Mouse (Mus musculus) kidney, postnatal 0 days (tissue): ENCODE data around the gene Zbtb40. TPM values are rescaled to one million over a fixed set of nuclear protein-coding genes. Genes with fewer than 3 reads are reported as not detected.

Experiments used
- ATAC-seq: fragments of 200-750 bp; cut with Nextera tagmentation; replicated peaks from 2 replicates; pipeline ENCODE4 v1.8.0; 2017; ENCODE audit warnings: low read depth, moderate number of reproducible peaks, moderate TSS enrichment, moderate library complexity; ENCODE audit not compliant: low FRiP score
- DNase-seq: peaks from one replicate; pipeline ENCODE4 v3.0.0-alpha.2; 2016; ENCODE audit warnings: low spot score
- H3K27ac ChIP-seq: fragments of 300-500 bp; sonication (generic); 2 replicates; pipeline ENCODE4 v1.5.1; 2014; ENCODE audit warnings: mild to moderate bottlenecking
- H3K27me3 ChIP-seq: fragments of 300-500 bp; sonication (generic); 2 replicates; pipeline ENCODE4 v1.6.1; 2014; ENCODE audit warnings: low read length, mixed read lengths; ENCODE audit not compliant: insufficient read depth
- H3K36me3 ChIP-seq: fragments of 300-500 bp; sonication (generic); 2 replicates; pipeline ENCODE4 v1.6.1; 2014; ENCODE audit warnings: low read length, mixed read lengths; ENCODE audit not compliant: insufficient read depth
- H3K4me1 ChIP-seq: fragments of 300-500 bp; sonication (generic); replicated peaks from 2 replicates; pipeline ENCODE4 v1.6.1; 2014; ENCODE audit warnings: antibody characterized with exemption, low read length, mixed read lengths; ENCODE audit not compliant: insufficient read depth
- H3K4me2 ChIP-seq: fragments of 300-500 bp; sonication (generic); 2 replicates; pipeline ENCODE4 v1.6.1; 2014; ENCODE audit warnings: mild to moderate bottlenecking, low read length, moderate library complexity, mixed read lengths
- H3K4me3 ChIP-seq: fragments of 300-500 bp; sonication (generic); replicated peaks from 2 replicates; pipeline ENCODE4 v1.5.1; 2014; ENCODE audit warnings: low read depth, low read length
- H3K9ac ChIP-seq: fragments of 300-500 bp; sonication (generic); 2 replicates; pipeline ENCODE4 v1.6.1; 2014; ENCODE audit warnings: low read depth, low read length
- H3K9me3 ChIP-seq: fragments of 300-500 bp; sonication (generic); replicated peaks from 2 replicates; pipeline ENCODE4 v1.6.1; 2016; ENCODE audit warnings: low read length, inconsistent platforms, mixed read lengths
- CTCF ChIP-seq: IDR thresholded peaks from 2 replicates; pipeline ENCODE4 v1.5.1; 2016; ENCODE audit warnings: antibody characterized with exemption, low read depth, mild to moderate bottlenecking, moderate library complexity
- WGBS: fragments of 180-500 bp; shearing (Covaris S2); extraction: QIAGEN DNeasy Blood & Tissue Kit; methylation state at CpG from one replicate; pipeline ENCODE4 v1.1.7; 2014; 5-methylcytosine and 5-hydroxymethylcytosine counted together
- polyA plus RNA-seq: library from polyadenylated mRNA; unstranded; fragments of >200 nt; fragmentation: Nextera tagmentation; extraction: Ambion mirVana; gene quantifications from 2 replicates; pipeline ENCODE4 v1.2.1, GENCODE M21; 2015

The Zbtb40 gene
- polyA plus RNA-seq, 1 experiment from 2014 or later = 1.8 TPM

DNA sequence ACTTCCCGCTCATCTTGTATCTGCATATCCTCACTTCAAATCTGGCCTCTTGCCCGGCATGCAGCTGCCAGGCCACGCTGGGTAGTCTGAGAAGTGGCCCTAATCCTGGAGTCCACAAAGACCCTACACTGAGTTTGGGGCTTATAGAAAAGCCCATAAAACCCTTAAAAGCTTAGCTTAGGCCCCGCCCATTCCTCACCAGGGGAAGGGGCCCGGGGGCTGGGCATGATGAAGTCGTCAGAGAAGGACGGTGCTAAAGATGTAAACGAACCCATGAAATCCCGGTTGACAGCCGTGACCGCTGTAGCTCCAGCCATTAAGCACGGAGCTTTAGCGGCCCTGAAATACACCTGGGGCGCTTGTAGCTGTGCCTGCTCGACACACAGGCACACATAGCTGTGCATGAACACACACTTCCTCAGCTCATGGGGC lies 83.6 kb downstream of the Zbtb40 start:
- Histone ChIP-seq H3K9ac (no peak overlapping the region), H3K4me1 (no peaks in the 10 kb centered on the region), H3K36me3 (no peaks in the 10 kb centered on the region), H3K27me3 (peaks cover 25% of the 10 kb centered on the region), H3K27ac (no peak overlapping the region), H3K9me3 (no peaks in the 10 kb centered on the region), H3K4me3 (no peak overlapping the region), H3K4me2 (no peak overlapping the region)
- 27% methylated on average over 15 of the region's 15 CpGs for WGBS
- no peak for TF ChIP-seq CTCF
- no peak for ATAC-seq
- no peak for DNase-seq

DNA sequence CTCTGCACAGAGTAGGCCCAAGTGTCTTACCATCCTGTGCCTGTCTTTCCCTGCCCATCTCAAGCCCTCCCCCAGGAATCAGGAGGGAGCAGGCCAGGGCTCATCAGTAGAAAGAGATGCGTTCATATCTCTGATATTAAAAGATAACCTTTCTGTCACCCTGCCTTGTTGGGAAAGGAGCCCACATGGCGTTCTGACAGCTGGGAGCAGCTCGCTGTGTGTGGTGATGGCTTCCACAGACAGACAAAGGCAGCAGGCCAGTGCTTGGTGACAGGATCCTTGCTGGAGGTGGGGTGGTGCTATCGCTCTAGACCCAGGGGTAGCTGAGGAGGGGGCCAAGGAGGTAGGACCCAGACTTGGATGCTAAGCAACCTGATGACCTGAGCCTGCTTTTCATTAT lies 86.2 kb downstream of the Zbtb40 start:
- H3K27me3 ChIP-seq = peaks cover 24% of the 10 kb centered on the region
- H3K4me1 ChIP-seq = no peaks in the 10 kb centered on the region

DNA sequence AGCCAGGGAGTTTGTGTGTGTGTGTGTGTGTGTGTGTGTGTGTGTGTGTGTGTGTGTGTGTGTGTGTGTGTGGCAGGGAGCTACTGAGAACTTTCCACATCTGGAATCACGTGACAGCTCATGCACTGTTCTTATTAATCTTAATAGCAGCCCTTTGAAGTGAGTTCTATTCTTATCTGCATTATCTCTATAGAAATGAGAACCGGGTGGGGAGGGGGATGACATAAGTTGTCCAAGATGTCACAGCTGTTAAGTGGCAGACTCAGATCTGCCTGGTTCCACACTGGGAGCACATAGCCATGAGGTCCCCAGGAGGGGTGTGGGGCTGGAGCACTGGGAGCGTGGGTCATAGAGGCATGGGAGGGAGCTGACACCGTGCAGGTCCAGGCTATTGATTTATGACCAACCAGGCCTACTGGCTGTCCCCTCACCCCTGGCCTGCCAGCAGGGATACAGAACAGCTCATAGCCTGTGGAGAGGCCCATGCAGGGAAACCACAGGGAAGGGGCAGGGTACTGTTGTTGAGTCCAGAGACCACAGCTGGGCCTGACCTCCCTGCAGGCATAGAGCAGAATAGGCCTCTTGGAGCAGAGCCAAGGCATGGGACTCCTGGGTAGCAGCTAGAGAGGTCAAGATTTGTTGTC lies 86.8 kb downstream of the Zbtb40 start:
- no peak overlapping the region for H3K4me3 ChIP-seq
- no peak overlapping the region for H3K9ac ChIP-seq
- H3K9me3 ChIP-seq = no peaks in the 10 kb centered on the region
- H3K4me1 ChIP-seq = no peaks in the 10 kb centered on the region; the same call in 1 of the 2 replicates
- DNase-seq = no peak
- H3K36me3 ChIP-seq = no peaks in the 10 kb centered on the region
- TF ChIP-seq CTCF = no peak
- no peak overlapping the region for H3K4me2 ChIP-seq
- peak; percentile 60; the same call in 1 of the 2 replicates for ATAC-seq
- peaks cover 28% of the 10 kb centered on the region for H3K27me3 ChIP-seq
- WGBS = 17% methylated on average over 4 of the region's 4 CpGs
- H3K27ac ChIP-seq = no peak overlapping the region

More for the DNA sequence above, 86.2 kb downstream of the Zbtb40 start:
- no peak for TF ChIP-seq CTCF
- ATAC-seq = no peak
- Histone ChIP-seq H3K4me3 (no peak overlapping the region), H3K27ac (no peak overlapping the region), H3K36me3 (no peaks in the 10 kb centered on the region), H3K9me3 (no peaks in the 10 kb centered on the region), H3K9ac (no peak overlapping the region), H3K4me2 (no peak overlapping the region)
- 75% methylated on average over 4 of the region's 4 CpGs for WGBS
- DNase-seq = no peak

DNA sequence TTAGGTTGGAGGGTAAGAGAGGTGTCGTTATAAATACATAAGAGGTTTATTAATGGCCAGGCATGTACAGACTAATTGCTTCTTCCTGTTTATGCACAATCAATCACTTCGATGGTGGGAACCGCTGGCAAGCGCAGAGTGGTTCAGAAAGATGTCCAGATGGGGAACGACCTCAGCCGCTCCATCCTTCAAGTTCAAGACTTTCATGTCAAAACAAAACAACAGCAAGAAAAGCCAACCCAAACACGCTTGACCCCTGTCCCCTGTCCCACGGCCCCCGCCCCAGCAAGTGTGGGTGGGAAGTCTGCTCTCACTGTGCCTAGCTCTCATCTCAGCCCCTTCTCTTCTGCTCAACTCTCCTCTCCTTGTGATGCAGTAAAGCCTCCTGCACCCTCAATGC lies 88.0 kb downstream of the Zbtb40 start:
- H3K9ac ChIP-seq = no peak overlapping the region
- no peak for ATAC-seq
- TF ChIP-seq CTCF = no peak
- no peak overlapping the region for H3K4me2 ChIP-seq
- H3K9me3 ChIP-seq = no peaks in the 10 kb centered on the region
- H3K36me3 ChIP-seq = no peaks in the 10 kb centered on the region
- H3K27ac ChIP-seq = no peak overlapping the region
- WGBS = 24% methylated on average over 9 of the region's 9 CpGs
- peaks cover 31% of the 10 kb centered on the region for H3K27me3 ChIP-seq
- no peak overlapping the region for H3K4me3 ChIP-seq
- no peak for DNase-seq
- H3K4me1 ChIP-seq = no peaks in the 10 kb centered on the region; the same call in 1 of the 2 replicates

DNA sequence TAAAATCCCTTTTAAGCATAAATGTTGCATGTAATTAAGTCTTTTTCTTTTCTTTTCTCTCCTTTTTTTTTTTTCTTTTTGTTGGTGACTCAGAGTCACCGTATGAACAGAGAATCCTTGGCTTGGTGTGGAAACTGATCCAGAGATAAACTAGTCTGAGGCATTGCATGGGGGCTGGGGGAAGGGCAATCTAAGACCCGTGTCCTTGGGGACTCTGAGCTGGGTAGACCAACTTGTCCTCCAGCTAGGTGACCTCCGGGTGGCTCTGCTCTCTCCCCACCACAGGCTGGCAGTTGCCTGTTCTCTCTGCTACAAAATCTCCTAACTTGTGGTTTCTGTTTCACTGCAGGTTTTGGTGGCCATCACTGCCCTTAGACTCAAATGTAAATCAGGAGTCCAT lies 88.5 kb downstream of the Zbtb40 start:
- no peaks in the 10 kb centered on the region; the same call in 1 of the 2 replicates for H3K4me1 ChIP-seq
- TF ChIP-seq CTCF = no peak

DNA sequence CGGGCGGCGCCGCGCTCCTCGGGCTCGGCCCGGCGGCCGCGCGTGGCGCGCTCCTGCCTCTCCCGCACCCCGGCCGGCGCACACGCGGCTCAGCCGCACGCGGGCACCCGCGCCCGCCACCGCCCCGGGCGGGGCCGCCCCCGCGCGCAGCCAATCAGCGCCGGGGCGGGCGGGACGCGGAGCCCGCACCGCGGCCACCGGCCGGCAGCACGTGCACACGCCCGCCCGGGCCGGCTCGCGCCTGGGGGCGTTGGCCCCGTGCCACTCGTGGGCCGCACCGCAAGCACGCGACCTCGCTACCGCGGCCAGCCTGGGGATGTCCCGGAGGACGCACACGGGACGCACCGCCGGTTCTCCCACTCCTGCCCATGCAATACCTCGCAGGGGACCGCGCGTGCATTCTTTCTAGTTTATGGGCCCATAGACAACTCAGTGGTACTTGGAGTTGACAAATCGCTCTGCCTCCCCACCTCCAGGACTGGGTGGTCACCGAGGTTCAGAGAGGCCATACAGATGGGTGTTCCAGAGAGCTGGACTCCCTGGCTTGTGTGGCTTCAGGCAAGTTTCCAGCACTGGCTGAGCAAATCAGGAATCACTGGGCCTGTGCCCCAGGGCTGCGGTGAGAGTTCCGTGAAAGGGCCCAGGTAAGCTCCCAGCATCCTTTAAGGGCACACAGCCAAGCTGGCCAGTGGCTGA lies 91.7 kb downstream of the Zbtb40 start, which contains the start of gene Epha8:
TSS of gene Epha8 (minus strand) at position 66 of the 696 bp plus-strand sequence.
- peak within 1 kb of the TSS; percentile 34 for H3K4me3 ChIP-seq
- no peak for TF ChIP-seq CTCF
- H3K27me3 ChIP-seq = peaks cover 37% of the 10 kb centered on the region
- WGBS = 1% methylated on average over 40 of the region's 75 CpGs
- no peaks in the 10 kb centered on the region for H3K36me3 ChIP-seq
- no peak within 1 kb of the TSS for H3K27ac ChIP-seq
- no peaks in the 10 kb centered on the region for H3K9me3 ChIP-seq
- peak within 1 kb of the TSS; percentile 65 for H3K4me2 ChIP-seq
- no peaks in the 10 kb centered on the region; the same call in 1 of the 2 replicates for H3K4me1 ChIP-seq
- ATAC-seq (0 out of 2 replicates have a peak, but pooled peaks have one; percentile 27), DNase-seq (no peak)
- no peak within 1 kb of the TSS for H3K9ac ChIP-seq

More for the DNA sequence above, 88.5 kb downstream of the Zbtb40 start:
- DNase-seq (no peak), ATAC-seq (no peak)
- Histone ChIP-seq H3K36me3 (no peaks in the 10 kb centered on the region), H3K27me3 (peaks cover 36% of the 10 kb centered on the region), H3K27ac (no peak overlapping the region), H3K9me3 (no peaks in the 10 kb centered on the region), H3K4me3 (no peak overlapping the region), H3K4me2 (no peak overlapping the region), H3K9ac (no peak overlapping the region)
- 28% methylated on average over 3 of the region's 3 CpGs for WGBS
